Mouse (Mus musculus) stomach, postnatal 0 days (tissue): ENCODE measurements at regions not wholly inside any gene's neighbourhood (a gene's known extent, or its start where the extent isn't known, plus 50 kb on each side); places are given as distances from the start of the nearest gene placed in this dataset.

Source experiments
- CTCF ChIP-seq: IDR thresholded peaks from 2 replicates; pipeline ENCODE4 v1.5.1; 2016; ENCODE audit warnings: antibody characterized with exemption, low read depth, mild to moderate bottlenecking, moderate library complexity
- EP300 ChIP-seq: optimal IDR thresholded peaks from 2 replicates; pipeline ENCODE3; 2016; ENCODE audit warnings: antibody characterized with exemption

DNA sequence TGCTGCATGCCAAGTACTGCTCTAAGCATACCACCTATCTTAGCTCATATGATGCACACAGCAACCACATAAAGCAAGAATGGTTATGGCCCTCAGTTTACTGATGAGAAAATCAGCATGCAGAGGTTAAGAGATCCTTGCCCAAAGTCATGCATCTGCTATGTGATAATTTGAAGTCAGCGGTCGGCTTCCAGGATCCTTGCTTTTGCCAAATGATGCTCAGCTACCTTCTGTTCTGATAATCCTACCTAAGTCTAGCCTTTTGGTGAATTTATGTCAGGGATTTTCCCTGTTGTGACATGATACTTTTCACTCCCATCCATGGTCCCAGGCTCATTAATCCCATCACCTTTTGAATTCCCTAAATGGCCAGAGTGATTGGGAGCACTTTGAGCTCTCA lies 91.9 kb upstream of the Cry1 start:
- TF ChIP-seq CTCF (no peak), EP300 (no peak)
